Mouse (Mus musculus): Measurements from ENCODE around the gene Cpn1.

DNA sequence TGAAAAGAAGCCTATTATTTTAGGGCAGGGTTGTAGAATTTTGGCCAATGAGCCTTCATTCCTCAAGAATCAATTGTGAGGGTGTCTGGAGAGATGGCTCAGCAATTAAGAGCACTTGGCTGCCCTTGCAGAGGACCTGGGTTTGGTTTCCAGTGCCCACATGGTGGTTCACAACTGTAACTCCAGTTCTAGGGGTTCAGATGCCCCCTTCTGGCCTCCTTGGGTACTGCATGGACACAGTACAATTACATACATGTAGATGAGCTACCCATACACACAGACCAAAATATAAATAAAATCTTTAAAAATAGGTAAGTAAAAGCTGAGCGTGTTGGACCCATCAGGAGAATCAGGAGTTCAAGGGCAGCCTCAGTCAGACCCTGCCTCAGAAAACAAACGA lies 25.2 kb downstream of the Cpn1 start:
- TF ChIP-seq CTCF (IDR thresholded peaks at IDR 0.05; ENCODE audit: low read depth) = peak; percentile 26; the same call in 1 of the 2 replicates
- TF ChIP-seq EP300 (IDR thresholded peaks at IDR 0.05; ENCODE audit: low read depth) = no peak

Data from heart, postnatal 0 days (tissue).